Mouse (Mus musculus) layer of hippocampus, adult 2 months (tissue): ENCODE measurements around the gene Rps3. TPM values are rescaled to one million over a fixed set of nuclear protein-coding genes. Genes with fewer than 3 reads are reported as not detected.

Source experiments
- DNase-seq, 2 experiments: peaks; one replicate each; pipeline ENCODE4 v3.0.0; 2022; ENCODE audit warnings: low spot score in 2 of 2
- H3K27ac ChIP-seq: fragments of 200-600 bp; 2 replicates; pipeline ENCODE4 v1.8.1; 2022
- H3K4me3 ChIP-seq: fragments of 200-600 bp; 2 replicates; pipeline ENCODE4 v1.8.1; 2022; ENCODE audit warnings: mild to moderate bottlenecking
- CTCF ChIP-seq: fragments of 200-600 bp; conservative IDR thresholded peaks from 2 replicates; pipeline ENCODE4 v1.8.1; 2022; ENCODE audit warnings: antibody characterized with exemption, mild to moderate bottlenecking, moderate library complexity
- total RNA-seq, 2 experiments: library from RNA; stranded (reverse); gene quantifications; 2 replicates each; pipeline ENCODE4 v1.2.3; 2021

Gene Rps3
- total RNA-seq, 2 experiments from 2014 or later: 278 to 289 TPM

DNA sequence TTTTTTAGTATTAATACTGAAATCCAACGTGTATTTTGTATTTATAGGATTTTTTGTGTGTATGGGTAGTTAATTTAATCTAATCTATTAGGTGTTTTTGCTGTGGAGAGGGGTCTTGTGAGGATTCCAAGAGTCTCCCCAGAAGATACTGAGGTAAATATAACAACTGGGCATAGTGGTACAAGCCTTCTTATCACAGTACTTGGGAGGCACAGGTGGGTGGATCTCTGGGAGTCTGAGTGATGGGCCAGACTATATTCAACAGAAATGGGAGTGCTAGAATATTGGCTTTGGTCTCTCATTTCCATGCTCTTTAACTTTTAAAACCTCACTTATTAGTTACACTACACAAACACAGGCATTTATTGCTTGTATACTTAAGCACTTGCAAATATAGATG is 17.6 kb upstream of the Rps3 start:
- DNase-seq: no peak
- no peak for TF ChIP-seq CTCF
- H3K27ac ChIP-seq: no peak overlapping the region
- no peak overlapping the region for H3K4me3 ChIP-seq

DNA sequence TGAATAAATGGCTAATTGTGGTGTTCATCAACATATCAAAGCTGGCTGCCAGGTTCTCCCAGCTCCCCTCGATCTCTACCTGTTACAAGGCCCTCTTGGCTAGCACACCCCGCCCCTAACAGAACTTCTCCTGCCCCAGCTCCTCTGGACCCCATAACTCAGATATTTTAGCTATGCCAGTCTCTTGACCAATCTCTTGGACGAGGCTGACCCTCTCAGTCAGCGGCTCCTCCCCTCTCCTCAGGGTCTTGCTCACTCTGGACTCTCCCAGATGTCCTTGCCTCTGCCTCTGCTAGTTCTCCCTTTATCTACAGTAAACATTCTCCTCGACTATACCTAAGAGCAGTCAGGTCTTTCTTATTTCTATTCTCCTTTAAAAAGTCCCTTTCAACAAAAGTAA is 17.1 kb upstream of the Rps3 start:
- Histone ChIP-seq H3K4me3 (no peak overlapping the region), H3K27ac (no peak overlapping the region)
- DNase-seq: no peak
- no peak for TF ChIP-seq CTCF

DNA sequence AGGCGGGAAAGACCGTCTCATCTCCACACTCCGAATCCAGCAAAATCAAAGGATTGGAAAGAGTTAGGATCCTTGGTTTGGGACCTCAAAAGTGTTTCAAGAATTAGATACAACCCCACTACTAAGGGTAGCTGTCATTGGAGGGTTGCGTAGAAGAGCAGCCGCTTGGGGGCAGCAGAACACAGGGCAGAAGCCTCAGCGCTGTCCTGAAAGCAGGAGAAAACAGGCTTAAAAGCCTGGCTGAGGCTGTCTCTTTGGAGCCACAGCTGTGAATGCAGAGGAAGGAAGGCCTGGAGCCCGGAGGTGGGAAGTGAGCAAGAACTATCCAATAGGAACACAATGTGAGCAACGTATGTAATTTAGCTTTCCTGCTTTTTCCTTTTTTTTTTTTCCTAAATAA is 16.7 kb upstream of the Rps3 start:
- no peak overlapping the region for H3K27ac ChIP-seq
- peak; percentile 79 to 90 for DNase-seq
- TF ChIP-seq CTCF: peak; percentile 99
- no peak overlapping the region for H3K4me3 ChIP-seq

DNA sequence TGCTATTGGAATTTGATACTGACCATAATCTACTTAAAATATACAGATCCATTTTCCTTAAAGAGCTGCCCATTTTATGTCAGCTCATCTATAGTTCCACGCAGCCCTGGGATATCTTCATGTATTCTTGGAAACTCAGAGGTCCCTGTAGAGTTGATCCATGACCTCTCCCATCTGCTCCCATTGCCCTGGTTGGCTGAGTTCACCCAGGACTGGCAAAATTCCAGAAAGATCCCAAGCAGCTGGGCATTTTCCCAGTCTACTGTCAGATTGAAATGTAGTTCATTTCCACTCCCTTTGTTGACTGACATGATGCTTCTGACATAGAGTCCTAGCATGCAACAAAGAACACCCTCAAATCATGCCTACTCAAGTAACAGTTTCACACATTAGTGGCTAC is 15.6 kb upstream of the Rps3 start:
- no peak overlapping the region for H3K27ac ChIP-seq
- H3K4me3 ChIP-seq: no peak overlapping the region
- DNase-seq: no peak
- TF ChIP-seq CTCF: no peak

DNA sequence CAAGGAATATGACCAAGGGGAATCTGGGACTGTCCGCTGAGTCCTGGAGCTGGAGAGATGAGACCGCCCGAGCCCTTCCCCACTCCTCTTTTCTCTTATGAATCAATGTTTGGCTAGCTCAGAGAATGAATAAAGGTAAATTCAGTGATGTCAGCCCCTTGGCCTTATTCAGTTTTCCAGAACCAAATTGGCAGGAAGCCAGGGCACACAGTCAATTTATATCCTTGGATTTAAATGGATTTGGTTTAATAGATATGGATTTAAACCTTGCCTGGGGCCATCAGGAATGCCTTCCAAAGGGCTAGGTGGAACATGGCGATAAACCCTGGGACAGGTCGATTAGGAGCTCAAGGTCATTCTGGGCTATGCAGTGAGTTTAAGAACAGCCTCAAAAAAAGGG is 6.2 kb upstream of the Rps3 start:
- TF ChIP-seq CTCF: no peak
- DNase-seq: no peak
- Histone ChIP-seq H3K4me3 (no peak overlapping the region), H3K27ac (no peak overlapping the region)

DNA sequence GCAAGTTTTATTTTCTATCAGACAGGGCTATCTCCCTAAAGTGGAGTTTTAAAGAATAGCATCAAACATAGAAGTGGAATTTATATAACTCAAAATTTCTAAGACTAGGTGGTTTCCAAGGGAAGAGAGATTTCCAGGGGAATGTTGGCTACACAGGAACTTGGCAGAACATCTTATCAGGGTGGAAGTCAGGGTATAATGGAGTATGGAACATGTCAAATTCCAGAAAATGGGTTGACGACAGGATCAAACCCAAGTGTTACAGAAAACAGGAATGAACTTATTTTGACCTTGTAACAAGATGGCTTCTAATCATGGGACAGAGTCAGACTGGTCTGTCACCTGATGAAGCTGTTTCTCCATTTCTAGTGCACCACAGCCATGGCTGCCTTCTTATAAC is 1.1 kb upstream of the Rps3 start:
- Histone ChIP-seq H3K27ac (no peak overlapping the region), H3K4me3 (no peak overlapping the region)
- DNase-seq: no peak
- no peak for TF ChIP-seq CTCF

DNA sequence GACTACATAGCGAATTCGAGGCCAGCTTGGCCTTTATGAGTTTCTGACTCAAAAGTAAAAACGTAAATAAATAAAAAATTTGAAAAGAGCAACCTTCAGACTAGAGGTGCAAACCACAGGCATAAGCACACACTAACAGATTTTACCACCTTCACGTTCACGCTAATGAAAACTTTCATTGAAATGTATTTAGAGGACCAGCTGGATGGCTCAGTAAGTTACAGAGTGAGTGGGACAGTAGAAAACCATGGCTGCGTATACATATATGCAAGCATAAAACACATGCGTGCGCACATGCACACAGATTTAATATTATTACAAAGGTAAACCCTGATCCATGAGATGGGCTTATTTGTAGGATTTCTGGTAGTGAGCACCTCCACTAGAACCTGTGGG is 384 bp upstream of the Rps3 start:
- DNase-seq: no peak
- H3K27ac ChIP-seq: peak overlapping the region; percentile 95
- no peak for TF ChIP-seq CTCF
- H3K4me3 ChIP-seq: peak overlapping the region; percentile 85

DNA sequence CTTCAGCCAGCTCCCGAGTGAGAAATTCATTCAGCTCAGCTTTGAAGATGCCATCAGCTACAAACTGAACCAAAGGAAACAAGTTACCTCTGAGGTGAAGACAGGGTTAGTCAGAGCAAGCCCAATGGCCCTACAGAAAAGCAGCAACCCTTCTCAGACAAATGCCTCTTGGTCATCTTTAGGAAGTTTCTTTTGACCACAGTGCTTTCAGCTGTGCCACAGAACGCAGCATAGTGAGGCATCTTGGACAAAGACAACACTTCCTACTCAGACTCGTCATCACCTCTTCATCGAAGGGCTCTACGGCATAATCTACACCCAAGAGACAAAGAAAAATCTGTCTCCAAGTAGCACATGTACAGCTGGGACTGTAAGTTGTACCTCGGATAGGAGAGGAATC is 901 bp downstream of the Rps3 start:
- TF ChIP-seq CTCF: no peak
- peak overlapping the region; percentile 85 for H3K4me3 ChIP-seq
- DNase-seq: no peak
- peak overlapping the region; percentile 95 for H3K27ac ChIP-seq

DNA sequence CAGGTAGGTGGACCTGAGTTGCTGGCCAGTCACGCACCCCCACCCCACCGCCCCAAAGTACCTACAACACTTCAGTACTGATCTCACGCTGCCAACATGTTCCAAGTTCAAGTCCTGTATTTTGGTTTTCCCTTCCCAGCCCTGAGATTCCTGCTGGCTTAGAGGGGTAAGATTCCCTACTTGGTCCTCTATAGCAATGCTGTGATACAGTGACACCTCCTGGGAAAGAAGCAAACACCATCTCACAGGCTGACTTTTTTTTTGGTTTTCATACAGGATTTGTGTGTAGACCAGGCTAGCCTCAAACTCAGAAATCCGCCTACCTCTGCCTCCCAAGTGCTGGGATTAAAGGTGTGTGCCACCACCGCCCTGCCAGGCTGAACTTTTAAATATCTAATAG is 6.3 kb downstream of the Rps3 start:
- DNase-seq: no peak
- no peak overlapping the region for H3K4me3 ChIP-seq
- peak; percentile 43 for TF ChIP-seq CTCF
- no peak overlapping the region for H3K27ac ChIP-seq

DNA sequence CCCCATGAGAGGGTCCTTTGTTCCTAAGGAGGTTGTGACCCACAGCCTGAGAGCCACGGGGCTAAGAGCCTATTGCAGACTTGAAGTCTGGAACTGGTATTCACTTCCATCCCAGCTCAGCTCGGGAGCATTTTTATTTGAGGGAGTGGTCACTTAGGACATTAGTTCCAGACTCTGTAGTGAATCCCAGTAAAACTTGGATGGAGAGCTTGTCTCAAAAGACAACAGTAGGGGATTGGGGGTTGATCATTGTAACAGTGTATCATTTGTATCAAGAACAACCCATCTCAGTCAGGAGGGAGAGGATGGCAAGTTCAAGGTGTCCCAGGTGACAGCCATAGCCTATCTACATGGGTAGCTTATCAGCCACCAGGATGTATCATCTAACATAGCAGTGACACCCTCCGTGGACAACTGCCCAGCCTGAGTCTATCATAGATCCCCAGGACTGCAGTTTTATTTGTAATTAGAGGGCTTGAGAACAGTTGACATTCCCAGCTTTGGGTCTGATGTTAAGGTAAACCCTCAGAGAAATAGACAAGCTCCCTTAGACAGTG is 6.9 kb downstream of the Rps3 start:
- TF ChIP-seq CTCF: no peak
- Histone ChIP-seq H3K4me3 (no peak overlapping the region), H3K27ac (no peak overlapping the region)
- no peak for DNase-seq

DNA sequence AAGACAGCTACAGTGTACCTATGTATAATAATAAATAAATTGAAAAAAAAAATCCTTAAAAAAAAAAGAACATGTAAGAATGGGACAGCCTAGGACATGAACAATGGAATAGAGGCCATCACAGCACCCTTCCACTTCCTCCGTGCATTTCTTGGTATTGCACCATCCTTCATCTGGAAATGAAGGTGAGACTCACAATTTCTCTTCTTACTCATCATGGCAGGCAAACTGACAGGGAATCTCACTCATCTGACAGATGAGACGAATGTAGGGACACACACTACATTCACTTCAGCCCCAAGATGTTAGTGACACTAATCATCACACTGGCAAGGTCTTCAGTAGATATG is 8.0 kb downstream of the Rps3 start:
- DNase-seq: no peak
- H3K27ac ChIP-seq: peak overlapping the region; percentile 73
- H3K4me3 ChIP-seq: no peak overlapping the region
- TF ChIP-seq CTCF: no peak

DNA sequence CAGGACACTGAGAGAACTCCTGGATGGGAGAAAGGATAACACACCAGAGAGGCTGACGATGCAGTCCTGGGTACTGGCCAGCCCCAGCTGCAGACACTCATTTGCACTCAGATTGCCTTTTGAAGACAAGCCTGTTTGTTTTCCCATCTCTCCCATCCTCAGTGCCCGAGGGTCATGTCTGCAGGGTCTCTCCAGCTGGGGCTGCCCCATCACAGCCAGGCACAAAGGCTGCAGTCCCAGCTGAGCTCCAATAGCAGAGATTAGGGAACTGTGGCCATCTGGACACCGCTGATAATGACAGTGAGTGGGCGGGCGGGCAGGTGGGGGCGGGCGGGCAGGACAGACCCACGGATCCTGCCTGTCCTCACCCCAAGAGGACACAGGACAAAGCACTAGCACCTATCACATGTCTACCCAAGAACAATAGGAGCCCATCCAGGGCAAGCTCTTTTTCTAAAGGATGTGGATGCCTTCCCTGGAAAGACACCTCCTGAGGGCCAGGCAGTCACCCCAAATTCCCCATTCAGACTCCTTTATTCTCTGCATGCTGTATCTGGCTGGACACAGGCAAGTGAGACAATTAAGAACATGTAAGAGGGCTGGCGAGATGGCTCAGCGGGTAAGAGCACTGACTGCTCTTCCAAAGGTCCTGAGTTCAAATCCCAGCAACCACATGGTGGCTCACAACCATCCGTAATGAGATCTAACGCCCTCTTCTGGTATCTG is 8.5 kb downstream of the Rps3 start:
- TF ChIP-seq CTCF: 0 out of 2 replicates have a peak, but pooled peaks have one; percentile 9
- peak overlapping the region; percentile 73 for H3K27ac ChIP-seq
- no peak overlapping the region for H3K4me3 ChIP-seq
- no peak for DNase-seq

DNA sequence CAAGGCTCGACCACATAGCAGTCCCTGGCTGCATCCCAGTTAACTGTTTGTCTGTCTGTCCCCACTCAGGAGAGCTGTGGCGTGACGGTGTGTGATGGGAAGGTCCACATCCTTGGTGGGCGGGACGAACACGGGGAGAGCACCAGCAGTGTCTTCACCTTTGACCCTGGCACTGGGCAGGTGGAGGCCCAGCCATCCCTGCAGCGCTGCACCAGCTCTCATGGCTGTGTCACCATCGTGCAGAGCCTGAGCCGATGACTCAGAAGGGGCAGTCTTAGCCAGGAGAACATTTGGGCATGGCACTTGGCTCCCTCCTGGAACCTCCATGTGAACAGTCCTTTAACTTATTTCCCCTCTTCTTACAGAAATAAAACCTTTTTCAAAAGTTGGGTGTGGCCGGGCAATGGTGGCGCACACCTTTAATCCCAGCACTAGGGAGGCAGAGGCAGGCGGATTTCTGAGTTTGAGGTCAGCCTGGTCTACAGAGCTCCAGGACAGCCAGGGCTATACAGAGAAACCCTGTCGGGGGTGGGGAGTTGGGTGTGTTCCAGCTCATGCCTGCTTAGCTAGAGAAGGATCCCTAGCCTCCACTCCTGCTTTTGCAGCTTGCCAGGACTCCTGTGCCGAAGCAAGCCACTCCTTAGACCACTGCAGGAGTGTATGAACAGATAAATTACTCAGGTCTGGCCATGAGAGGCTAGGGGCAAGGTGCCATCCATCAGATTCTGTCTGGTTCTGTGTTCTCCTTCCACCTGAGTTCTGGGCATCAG is 9.7 kb downstream of the Rps3 start:
- H3K27ac ChIP-seq: peak overlapping the region; percentile 73
- H3K4me3 ChIP-seq: no peak overlapping the region
- TF ChIP-seq CTCF: no peak
- no peak for DNase-seq

DNA sequence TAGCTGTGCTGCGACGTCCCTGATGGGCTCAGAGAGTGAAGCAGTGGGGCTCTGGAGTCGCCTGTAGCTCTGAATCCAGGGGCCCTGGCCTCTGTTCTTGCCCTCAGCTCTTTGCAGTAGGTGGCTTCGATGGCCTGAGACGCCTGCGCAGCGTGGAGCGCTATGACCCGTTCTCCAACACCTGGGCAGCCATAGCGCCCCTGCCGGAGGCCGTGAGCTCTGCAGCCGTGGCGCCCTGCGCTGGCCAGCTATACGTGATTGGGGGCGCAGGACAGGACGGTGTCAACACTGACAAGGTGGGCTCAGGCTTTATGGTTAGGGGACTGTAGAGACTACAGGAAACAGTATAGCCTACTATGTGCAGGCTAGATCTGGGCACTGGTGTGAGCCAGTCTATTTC is 12.0 kb downstream of the Rps3 start:
- Histone ChIP-seq H3K4me3 (no peak overlapping the region), H3K27ac (no peak overlapping the region)
- TF ChIP-seq CTCF: peak; percentile 57
- no peak for DNase-seq
